Mouse (Mus musculus): ENCODE measurements around the gene Mrpl2. TPM values are rescaled to one million over a fixed set of nuclear protein-coding genes. Genes with fewer than 3 reads are reported as not detected.

Mrpl2 gene
- total RNA-seq, 1 experiment from 2014 or later = 37.8 TPM

DNA sequence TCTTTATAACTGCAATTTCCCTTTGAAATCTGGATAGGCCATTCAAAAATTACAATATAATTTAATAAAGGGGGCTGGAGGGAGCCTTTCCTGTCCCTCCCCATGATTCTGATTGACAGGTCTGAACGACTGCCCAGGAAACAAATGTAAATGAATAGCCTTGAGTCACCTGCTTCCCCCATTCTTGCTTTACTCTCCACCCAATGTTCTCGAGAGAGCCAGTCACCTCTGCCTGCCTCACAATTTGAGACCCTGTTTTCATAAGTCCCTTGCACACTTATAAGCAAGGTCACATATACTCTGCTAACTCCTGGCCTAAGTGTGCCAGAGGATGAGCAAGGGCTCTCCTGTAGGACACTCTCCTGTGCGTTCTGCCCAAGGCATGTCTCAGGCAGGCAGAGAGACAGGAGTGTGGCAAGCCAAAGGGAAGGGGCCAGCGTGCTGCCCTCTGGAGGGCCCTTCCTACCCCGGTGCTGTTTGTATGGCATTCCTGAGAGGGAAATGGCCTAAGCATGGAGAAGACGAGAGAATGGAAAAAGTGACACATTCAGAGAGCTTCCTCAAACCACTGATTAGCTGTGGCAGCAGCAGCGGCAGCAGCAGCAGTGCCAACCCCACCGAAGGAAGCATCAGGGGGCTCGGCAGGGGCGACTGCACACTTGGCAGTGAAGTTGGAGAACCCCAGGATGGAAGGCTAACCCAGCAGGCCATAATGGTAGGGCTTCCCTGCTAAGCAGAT, 22.0 kb upstream of the Mrpl2 start:
- ATAC-seq (ENCODE audit: extremely low read depth, insufficient number of reproducible peaks, low FRiP score, poor library complexity, severe bottlenecking) = no peak

DNA sequence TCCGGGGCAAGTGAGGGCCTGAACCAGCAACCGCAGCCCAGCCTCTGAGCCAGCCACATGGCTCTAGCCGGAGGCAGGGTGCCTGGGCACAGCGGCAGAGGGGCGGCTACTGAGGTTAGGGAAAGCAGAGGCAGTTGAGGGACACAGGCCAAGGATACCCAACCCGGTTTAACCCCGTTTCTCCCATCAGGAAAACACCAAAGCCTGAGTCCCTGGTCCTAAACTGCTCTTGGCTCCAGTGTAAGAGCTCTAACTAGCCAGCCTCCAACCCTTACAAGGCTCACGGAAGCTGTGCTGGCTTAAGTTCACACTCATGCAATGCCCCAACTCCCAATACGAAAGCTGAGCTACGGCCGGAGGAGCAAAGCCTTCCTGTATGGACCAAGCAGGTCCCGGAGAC, 21.4 kb upstream of the Mrpl2 start:
- no peak for ATAC-seq (ENCODE audit: extremely low read depth, insufficient number of reproducible peaks, low FRiP score, poor library complexity, severe bottlenecking)

DNA sequence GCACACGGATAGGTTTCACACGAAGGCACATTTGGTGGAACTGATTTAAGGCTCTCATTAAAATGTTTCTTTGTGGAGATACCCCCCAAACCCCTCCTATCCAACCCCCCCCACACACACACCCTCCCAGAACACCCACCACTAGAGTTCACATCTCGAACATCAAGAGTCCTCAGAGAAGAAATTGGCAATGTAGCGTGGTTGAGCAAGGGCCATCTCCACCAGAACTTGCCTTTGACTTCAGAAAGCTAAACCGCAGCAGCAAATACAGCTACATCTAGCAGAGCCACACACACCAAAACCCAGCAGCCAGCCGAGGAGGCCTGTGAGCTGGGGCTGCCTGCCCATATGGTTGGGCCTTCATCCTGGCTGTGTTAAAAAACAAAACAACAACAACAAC, 18.6 kb upstream of the Mrpl2 start:
- ATAC-seq (ENCODE audit: extremely low read depth, insufficient number of reproducible peaks, low FRiP score, poor library complexity, severe bottlenecking) = no peak

DNA sequence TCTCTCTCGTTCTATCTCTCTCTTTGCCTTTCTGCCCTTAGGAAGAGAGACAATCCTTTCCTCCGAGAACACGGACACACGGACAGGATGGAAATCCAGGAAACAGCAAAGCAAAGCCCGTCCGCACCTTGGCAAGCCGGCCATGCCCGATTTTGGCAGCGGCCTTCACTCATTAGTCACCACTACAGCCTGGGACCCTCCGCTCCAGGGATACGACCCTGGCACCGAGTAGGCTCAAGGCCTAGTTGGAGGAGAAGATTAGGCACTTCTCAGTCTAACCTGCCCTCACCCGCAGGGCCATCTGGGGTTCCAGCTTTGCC, 17.6 kb upstream of the Mrpl2 start:
- no peak for ATAC-seq (ENCODE audit: extremely low read depth, insufficient number of reproducible peaks, low FRiP score, poor library complexity, severe bottlenecking)

DNA sequence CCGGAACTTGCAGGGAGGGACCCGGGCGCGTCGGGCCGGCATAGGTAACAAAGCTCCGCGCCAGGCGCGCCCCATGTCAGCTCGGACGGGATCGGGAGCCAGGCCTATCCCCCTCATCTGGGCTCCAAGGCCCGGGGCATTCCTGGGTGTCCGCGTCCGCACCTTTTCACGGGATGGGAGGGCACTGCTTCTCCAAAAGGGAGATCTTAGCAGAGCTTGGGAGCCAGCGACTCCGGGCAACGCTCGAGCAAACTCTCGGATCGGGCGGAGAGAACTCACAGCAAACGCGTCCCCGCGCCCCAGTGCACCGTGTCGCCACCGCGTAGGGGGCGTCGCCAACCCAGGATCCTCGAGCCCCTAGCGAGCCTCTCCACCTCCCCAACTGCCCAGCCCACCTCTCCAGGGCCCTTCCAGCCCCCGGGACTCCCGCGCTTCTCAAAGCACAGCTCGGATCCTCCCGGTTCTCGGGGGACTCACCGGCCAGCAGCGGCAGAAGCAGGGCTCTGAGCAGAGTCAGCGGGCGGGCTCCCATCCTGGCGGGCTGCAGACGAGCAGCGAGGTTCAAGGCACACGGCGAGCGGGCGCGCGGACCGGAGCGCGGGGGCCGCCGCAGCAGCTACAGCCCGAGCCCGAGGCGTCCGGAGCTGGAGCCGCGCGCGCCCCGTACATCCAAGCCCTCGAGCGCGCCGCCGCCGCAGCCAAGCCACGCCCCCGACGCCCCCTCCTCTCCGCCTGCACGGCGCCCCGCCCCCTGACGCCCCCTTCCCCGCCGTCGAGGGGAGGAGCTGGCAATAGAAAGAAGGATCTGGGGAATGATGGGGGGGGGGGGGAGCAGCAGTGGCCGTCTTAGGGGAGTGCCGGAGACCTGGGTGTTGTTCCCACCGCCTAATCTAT, 17.0 kb upstream of the Mrpl2 start, which contains the start of gene Ptk7:
Ptk7 (minus strand) TSS at position 714 of the 894 bp plus-strand sequence.
- ATAC-seq (ENCODE audit: extremely low read depth, insufficient number of reproducible peaks, low FRiP score, poor library complexity, severe bottlenecking) = no peak

DNA sequence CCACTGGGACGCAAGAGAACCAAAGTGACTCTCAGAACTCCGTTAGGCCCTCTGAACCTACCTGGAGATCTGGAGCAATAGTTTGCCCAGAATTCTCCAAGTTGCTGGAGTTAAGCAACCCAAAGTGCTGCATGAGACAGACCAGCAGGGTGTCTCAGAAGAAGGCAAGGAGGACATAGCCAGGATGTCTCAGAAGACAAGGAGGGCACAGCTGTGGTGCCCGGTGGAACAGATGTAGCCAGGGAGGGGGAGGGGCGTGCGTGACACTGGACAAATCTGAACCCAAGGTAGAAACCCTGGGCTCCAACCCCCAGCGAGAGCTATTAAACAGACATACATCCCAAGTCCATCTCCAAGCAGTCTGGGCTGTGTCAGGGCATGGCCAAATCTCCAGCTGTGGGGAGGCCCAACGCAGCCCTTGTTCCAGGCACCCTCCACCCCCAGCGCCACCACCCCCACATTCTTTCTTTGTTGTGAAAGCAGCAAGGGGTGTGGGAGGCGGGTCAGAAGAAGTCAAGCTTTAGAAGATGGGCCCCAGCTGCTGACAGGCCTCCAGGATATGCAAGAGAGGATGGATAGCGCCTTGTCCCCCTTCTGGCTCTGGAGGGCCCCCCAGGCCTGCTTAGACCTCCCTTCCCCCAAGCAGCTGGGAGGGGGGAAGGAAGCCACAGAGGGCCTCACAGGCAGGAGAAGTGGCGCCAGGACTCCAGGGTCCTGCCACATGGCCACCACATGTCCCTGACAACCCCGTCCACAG, 16.2 kb upstream of the Mrpl2 start:
- ATAC-seq (ENCODE audit: extremely low read depth, insufficient number of reproducible peaks, low FRiP score, poor library complexity, severe bottlenecking) = no peak

DNA sequence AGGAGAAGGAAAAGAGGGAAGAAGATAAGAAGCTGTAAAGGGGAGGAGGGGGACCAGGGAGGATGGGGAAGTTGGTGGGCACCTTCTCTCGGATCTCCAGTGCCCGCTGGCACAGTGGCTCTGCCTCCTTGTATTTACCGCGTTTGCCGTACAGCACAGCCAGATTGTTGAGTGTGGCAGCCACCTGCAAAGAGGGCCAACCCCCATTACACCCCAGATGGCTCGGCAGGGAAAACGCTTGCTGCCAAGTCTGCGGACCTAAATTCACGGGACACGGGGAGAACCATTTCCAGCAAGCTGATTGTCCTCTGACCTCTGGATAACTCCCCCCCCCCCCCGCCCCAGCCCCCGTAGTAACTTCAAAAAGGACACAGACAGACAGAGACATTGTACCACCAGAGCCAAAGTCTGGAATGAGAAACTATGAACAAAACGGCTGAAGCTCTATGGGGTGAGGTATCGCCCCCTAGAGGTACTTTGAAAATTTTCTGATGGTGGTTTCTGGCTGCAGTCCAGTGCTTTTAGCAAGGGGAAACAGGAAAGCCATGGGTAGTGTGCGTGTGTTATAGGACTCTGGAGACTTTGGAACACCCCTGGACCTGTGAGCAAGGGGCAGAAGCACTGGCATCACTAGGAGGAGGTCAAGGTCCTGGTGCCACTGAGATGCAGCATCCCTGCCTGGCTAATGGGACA, 9.1 kb upstream of the Mrpl2 start:
- peak; percentile 65; the same call in 1 of the 2 replicates for ATAC-seq (ENCODE audit: extremely low read depth, insufficient number of reproducible peaks, low FRiP score, poor library complexity, severe bottlenecking)

DNA sequence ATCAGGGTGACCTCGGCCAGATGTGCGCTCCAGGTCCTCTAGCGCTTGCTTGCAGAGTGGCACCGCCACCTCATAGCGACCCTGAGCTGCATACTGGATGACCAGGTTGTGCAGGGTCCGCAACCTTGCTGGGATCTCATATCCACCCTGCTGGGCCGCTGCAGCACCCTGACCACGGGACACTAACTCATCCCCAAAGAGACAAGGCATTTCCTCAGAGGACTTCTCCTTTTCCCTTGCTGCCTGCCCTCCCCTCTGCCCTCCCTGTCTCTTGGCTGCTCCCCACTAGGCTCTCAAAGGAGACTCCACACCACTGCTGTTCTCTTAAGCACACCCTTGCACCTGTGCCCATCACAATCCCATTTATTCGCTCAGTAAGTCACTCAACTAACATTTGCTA, 6.1 kb upstream of the Mrpl2 start:
- no peak for ATAC-seq (ENCODE audit: extremely low read depth, insufficient number of reproducible peaks, low FRiP score, poor library complexity, severe bottlenecking)

DNA sequence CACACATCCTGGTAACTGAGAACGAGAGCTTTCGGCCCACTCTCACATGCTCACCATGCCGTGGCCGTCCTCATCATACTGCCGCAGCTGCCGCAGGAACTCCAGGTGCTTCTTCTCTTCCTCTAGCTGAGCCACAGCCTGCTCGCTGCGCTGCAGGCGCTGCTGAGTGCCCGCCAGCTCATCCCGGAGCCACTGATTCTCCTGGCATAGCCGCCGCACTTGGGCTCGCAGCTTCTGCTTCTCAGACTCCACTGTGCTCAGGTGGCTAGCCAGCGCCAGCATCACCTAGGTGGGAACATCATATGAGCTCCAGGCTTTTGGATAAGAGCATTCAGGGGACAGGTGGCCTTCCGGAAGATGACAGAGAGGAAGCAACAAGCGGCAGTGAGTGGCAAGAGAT, 4.0 kb upstream of the Mrpl2 start:
- no peak for ATAC-seq (ENCODE audit: extremely low read depth, insufficient number of reproducible peaks, low FRiP score, poor library complexity, severe bottlenecking)

DNA sequence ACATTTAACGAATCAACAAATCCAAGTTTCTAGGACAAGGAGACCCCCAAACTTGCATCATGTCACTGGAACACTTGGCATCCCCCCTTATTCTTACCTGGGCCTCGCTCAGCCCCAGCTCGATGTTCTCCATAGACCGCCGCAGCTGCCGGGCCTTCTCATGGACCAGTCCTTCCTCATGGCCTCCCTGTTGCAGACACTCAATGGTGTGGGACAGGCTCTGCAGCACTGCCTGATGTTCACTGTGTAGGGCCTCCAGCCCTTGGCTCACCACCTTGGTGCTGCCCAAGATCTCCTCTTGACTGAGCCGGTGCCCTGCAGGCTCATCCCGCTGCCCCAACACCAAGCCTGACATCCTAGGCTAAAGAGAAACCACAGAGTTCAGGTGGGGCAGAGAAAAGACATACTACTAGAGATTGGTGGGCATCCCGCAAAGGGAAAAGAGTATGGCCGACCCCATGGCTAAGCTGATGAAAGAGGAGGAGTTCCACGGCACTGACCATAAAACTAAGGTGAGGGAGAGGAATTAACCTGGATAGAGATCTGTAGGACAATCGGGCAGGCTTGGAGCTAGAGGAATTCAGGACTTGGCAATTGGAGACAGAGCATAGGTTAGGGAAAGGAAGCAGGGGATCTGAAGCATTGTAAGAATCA, 1.8 kb upstream of the Mrpl2 start:
- ATAC-seq (ENCODE audit: extremely low read depth, insufficient number of reproducible peaks, low FRiP score, poor library complexity, severe bottlenecking) = no peak

DNA sequence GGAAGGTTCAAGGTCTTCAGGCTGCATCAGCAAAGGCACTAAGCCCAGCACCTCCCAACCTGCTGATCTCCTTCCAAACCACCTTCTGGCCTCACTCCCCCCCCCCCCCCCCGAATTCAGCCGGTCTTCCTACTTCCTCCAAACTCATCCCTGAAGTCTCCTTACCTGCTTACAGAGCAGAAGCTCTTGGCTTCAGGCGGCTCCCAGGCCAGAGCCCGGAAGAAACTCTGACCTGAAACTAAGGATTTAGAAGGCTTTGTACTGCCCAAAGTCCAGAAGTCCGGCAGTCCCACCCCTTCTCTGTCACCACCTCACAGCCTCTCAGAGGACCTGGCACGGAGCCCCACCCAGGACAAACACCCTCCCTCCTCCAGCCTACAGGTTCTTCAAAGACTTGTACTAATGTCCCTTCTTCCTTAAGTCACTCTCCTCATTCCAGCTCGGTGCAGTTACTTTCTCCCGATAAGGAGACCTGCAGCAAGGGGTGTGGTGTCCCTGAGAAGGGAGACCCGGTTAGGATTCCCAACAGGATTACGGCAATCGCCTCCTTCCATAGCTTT, 1.0 kb upstream of the Mrpl2 start:
- ATAC-seq (ENCODE audit: extremely low read depth, insufficient number of reproducible peaks, low FRiP score, poor library complexity, severe bottlenecking) = no peak

DNA sequence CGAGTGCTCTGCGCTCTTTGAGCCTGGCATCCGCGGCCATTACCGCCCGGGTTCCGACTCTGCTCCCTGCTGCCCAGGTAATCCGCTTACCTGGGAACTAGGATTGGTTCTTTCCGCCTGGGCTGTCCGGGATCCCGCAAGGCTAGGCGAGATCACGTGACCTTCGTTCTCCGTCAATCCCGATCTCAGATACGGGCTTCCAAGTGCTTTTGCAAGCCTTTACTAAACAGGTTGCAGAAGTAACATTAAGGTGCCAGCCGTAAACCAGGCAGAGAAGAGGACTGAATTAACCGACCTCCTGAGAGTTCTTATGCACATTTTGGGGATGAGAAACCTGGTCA, 263 bp downstream of the Mrpl2 start:
- ATAC-seq (ENCODE audit: extremely low read depth, insufficient number of reproducible peaks, low FRiP score, poor library complexity, severe bottlenecking) = no peak

DNA sequence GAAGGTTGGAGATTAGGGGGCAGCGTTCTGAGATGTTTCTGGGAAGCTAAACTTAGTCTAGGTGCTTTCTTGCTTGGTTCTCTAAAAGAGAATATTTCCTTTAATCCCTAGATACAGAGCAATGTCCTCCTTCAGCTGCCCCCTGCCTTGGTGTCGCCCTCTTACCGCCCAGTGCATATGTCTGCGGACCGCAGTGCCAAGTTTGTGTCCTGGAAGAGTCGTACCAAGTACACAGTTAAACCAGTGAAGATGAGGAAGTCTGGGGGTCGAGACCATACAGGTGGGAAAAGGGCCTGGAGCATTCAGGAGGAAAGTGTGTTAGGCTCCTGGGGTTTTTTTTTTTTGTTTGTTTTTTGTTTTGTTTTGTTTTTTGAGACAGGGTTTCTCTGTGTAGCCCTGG, 1.2 kb downstream of the Mrpl2 start:
- no peak for ATAC-seq (ENCODE audit: extremely low read depth, insufficient number of reproducible peaks, low FRiP score, poor library complexity, severe bottlenecking)

DNA sequence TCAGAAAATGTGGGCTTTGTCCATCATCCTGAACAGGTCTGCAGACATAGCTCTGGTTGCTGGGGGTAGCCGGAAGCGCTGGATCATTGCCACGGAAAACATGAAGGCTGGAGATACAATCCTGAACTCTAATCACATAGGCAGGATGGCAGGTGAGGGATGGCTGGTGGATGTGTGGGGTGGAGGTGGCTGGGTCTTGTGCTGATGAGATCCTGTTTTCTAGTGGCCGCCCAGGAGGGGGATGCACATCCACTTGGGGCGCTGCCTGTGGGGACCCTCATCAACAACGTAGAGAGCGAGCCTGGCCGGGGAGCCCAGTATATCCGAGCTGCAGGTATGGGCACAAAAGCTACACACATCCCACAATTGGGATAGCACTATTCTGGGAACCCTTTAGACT, 2.4 kb downstream of the Mrpl2 start:
- no peak for ATAC-seq (ENCODE audit: extremely low read depth, insufficient number of reproducible peaks, low FRiP score, poor library complexity, severe bottlenecking)

DNA sequence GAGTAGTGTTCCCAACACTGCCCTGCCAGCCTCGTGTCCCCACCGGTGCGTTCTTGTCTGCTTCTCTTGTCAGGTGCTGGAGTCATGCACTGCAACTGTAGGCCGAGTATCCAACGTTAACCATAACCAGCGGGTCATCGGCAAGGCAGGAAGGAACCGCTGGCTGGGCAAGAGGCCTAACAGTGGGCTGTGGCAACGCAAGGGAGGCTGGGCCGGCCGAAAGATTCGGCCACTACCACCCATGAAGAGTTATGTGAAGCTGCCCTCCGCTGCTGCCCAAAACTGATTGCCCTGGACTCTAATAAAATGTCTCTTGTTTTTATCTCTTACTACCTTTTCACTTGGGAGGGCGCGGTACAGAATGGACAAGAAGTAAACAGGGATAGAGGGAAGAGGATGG, 3.8 kb downstream of the Mrpl2 start:
- no peak for ATAC-seq (ENCODE audit: extremely low read depth, insufficient number of reproducible peaks, low FRiP score, poor library complexity, severe bottlenecking)

DNA sequence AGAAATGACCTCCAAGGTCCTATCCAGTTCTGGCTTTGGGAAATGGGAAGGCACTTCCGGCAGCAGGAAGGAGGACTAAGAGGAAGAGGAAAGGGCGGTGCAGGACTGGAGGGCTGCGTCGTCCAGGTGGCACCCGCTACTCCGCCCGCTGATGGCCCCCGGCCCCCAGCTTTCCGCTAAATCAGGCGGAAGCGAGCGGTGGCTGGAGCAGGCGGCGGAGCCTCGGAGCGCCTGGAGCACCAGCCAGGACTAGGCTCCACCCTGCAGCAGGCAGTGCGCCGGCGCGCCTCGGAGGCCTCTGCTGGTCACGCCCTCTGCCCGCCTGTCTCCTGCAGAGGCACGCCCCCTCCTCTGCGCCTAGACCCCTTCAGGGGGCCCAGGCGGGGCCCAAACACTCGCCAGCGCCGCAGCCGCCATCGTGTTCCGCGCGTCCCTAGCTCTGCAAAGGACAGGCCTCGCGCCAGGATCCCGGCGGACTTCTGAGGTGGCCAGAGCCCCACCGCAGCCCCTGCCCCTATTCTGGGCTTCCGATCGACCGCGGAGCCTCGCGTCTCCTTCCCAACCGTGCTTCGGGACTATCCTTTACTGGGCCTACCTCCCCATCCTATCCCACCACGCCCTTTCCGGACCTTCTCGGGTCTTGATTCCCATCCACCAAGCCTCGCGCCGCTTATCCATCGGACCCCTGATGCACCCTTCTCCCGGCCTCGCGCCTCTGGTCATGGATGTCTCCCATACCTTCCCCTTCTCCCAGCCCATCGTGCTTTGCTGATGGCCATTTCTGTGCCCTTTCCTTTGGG, 4.4 kb downstream of the Mrpl2 start, which contains the start of gene Cul7:
Cul7 (plus strand) TSS at position 106 of the 800 bp plus-strand sequence.
- peak; percentile 34 for ATAC-seq (ENCODE audit: extremely low read depth, insufficient number of reproducible peaks, low FRiP score, poor library complexity, severe bottlenecking)

DNA sequence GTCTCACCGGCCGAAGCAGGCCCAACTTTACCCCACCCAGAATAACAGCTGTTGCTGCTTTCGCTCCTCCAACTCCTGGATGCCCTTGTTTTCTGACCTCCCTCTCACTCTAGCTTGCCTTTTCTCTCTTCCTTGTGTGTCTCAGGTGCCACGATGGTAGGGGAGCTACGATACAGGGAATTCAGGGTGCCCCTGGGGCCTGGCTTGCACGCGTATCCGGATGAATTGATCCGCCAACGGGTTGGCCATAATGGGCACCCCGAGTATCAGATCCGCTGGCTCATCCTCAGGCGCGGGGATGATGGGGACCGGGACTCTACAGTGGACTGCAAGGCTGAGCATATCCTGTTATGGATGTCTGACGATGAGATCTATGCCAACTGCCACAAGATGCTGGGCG, 5.3 kb downstream of the Mrpl2 start:
- ATAC-seq (ENCODE audit: extremely low read depth, insufficient number of reproducible peaks, low FRiP score, poor library complexity, severe bottlenecking) = no peak
